Mouse (Mus musculus): ENCODE measurements around the gene Ptpn1.

Gene Ptpn1

GRCm38 (mm10) chr2:167972809-167973208 lies 41.0 kb downstream of the Ptpn1 start:
- DNase-seq (ENCODE audit: low spot score) = no peak

GRCm38 (mm10) chr2:167975746-167976145 lies 43.9 kb downstream of the Ptpn1 start:
- no peak for DNase-seq (ENCODE audit: low spot score)

DNA sequence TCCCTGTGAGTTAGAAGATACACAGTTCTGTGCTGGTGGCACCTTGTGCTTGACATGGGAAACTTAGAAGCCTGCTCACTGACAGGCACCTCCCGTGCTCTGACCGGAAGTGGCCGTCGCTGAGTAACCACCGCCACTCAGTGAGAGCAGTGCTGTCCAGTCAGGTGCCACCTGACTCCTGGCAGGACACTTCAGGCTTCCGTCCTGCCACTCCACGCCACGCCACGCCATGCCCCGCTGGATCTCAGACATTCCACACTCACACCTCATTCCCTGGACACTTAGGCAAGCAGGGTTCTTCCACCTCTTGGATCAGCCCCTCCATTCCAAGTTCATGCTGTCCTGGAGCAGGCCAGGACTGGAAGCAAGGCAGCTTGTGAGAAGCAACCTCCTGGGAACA lies 46.4 kb downstream of the Ptpn1 start:
- DNase-seq (ENCODE audit: low spot score) = no peak

DNA sequence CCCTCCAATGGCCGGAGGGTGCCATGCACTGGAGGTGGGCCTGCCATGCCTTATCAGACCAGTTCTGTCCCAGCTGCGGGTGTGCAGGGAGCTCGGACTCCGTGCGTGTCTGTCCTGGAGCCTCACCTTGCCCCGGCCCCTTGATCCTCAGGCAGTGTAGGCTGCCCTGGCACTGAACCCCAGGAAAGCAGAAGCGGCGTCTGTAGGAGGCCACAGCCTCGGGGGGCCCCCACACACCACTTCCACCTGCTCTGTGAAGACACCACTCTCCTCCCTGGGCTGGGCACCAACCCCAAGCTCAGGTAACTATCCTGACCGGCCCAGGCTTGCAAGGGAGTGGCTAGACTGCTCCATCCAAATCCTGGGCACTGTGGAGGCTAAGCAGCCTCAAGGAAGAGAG lies 48.5 kb downstream of the Ptpn1 start:
- DNase-seq (ENCODE audit: low spot score) = no peak

GRCm38 (mm10) chr2:167982646-167983045 lies 50.8 kb downstream of the Ptpn1 start:
- DNase-seq (ENCODE audit: low spot score) = no peak

DNA sequence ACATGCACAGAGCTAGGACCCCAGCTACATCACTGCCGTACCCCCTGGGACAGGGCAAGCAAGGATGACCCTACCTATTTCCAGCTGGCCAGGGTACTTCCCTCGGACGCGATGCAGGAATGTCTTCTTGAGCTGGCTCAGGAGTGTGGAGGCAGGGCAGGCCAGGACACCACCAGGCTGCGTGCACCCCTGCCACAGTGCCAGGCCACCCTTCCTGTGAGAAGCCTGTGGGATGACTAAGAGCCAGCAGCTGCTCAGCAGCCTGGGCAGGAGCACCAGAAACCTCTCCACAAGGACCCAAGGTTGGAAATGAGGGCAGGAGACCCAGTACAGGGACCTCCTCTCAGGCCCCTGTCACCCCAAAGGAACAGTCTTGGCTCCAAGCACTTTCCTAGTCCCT lies 52.5 kb downstream of the Ptpn1 start:
- no peak for DNase-seq (ENCODE audit: low spot score)

DNA sequence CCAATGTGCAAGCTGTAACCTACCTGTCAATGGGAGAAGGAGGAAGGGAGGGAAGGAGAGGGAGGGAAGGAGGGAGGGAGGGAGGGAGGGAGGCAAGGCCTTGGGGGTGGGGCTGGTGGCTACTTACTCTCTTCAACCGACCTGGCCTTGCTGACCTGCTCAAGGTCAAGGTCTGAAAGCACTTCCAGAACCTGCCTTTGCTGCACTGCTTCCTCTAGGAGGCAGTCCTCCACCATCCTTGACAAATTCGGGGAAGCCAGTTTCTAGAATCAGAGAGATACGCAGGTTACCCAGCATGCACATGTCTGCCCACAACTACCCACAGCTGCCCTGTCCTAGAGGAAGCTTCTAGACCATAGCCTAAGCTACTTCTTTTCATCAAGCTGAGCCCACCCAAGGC lies 53.1 kb downstream of the Ptpn1 start:
- DNase-seq (ENCODE audit: low spot score) = no peak

- DNase-seq (ENCODE audit: low spot score) = no peak
These were observed 54.9 kb downstream of the Ptpn1 start for GRCm38 (mm10) chr2:167986762-167987161.

- DNase-seq (ENCODE audit: low spot score) = no peak
These were observed 55.8 kb downstream of the Ptpn1 start for GRCm38 (mm10) chr2:167987640-167988039.

DNA sequence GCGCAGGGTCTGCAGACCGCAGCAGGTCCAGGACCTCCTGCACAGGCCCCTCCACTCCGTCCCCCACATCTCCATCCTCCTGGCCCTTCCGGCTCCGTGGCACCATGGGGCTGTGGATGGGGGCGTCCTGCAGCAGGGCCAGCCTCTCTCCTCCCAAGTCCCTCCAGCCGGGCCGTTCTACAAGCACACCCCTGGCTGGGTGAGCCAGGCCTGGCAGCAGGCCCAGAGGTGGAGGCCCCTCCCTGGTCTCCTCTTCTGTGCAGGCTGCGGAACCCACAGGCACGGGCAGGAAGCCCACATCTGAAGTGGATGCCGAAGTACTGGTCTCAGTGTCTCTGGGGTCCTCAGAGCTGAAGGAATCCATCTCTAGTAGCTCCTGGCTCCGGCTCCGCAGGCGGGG lies 57.5 kb downstream of the Ptpn1 start:
- no peak for DNase-seq (ENCODE audit: low spot score)

GRCm38 (mm10) chr2:167993260-167993659 lies 61.4 kb downstream of the Ptpn1 start:
- no peak for DNase-seq (ENCODE audit: low spot score)

DNA sequence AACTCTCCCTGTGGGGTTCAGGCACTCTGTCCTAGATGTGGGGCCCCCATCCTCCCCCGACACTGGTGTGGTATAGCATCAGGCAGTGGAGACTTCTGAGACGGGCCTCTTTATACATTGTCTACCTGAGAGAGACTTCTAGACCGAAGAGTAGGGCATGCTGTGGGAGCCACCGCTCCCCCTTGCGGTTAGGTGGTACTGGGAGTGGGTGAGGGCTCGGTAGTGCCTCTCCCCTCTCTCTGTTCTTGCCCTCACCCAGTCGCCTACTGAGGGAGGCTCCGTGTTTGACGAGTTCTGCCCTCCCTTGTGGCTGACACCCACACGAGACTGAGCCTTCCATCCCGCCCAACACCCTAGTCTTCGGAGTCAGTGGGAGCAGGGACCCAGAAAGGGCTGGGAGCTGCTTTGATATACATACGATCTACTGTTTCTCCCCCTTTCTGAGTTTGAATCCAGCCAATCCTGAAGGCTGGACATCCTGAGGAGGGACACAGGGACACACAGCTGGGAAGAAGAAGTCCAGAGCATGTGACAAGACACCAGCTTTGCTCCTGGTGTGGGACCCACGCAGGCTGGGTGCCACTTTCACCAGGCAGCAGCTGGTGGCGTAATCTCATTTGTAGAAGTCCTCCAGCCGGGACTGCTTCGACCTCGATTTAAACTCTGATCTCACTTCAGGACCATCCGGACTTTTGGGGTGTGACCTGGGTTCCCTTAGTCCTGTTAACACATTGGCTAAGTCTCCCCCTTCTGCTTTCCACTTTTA lies 64.2 kb downstream of the Ptpn1 start:
- no peak for DNase-seq (ENCODE audit: low spot score)

DNA sequence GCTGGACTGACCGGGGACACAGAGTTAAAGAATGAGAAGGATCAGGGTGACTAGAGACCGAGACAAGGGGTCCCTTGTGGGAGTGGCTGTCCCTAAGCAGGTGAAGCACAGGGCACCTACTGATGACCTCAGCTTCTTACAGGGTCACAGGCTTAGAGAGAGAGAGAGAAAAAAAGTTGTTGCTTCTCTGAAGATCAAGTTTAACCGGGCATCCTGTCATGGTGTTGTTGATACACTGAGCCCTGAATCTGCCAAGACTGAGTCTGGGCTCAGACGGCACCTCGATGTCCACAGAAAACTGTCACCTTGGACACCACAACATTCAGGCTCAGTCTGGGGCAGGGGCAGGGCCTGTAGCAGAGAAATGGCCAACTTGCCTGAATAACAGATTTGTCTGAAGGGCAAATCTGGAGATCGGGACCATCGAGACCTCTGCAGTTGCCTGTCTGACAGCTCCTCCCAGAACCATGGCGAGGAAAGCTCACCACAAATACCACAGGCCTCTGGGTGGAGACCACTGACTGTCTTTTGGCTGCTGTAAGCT lies 64.9 kb downstream of the Ptpn1 start:
- DNase-seq (ENCODE audit: low spot score) = no peak

DNA sequence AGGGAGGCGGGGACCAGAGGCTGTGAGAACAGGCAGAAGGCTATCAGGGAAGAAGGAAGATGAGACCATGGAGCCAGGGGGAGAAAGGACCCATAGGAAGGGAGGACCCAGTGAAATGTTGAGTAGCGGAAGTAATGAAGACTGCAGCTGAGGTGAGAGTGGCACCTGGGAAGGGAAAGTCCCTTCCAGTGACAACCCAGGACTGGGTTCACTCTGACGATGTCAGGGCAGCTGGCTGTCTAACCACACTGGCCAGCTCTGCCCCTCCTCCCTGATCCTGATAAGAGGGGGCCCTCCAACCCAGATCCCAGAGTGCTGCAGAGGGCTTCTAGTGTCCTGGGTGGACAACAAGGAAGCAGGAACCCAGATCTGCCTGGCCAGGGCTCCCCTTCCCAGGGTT lies 65.7 kb downstream of the Ptpn1 start:
- no peak for DNase-seq (ENCODE audit: low spot score)

GRCm38 (mm10) chr2:167999145-167999743 lies 67.4 kb downstream of the Ptpn1 start:
- DNase-seq (ENCODE audit: low spot score) = no peak

DNA sequence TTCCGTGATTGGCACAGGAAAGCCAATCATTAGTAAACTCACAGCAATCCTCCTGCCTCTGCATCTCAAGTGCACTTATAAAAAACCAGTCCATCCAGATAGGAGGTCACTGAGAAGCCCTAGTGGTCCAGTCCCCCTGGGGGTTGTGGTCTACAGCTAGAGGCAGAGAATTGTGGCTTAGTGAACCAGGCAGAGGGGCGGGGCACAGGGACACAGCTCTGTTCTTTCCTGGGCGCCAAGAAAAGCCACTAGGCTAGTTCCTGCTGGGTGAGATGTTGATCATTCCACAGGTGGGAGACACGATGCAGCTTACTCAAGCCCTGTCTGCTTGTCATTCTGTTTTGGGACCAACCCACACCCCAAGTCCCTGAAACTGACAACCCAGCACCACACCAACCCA lies 70.3 kb downstream of the Ptpn1 start:
- DNase-seq (ENCODE audit: low spot score) = no peak

DNA sequence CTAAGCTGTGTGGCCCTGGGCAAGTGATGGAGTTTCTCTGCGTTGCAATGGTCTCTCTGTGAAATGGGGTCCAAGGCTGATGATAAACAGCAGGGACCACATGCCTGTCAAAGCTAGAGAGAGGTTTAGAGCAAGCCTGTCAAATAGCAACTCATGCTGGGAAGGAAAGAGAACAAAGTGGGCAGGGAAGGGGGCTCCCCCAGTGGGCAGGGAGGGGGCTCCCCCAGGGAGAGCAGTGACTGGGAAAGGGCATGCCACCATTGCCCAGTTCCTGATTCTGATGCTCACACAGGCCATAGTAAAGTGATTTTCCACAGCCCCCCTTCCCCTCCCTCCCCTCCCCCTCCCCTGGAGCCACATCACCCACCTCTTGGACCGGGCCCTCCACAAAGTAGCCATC lies 71.0 kb downstream of the Ptpn1 start:
- no peak for DNase-seq (ENCODE audit: low spot score)

DNA sequence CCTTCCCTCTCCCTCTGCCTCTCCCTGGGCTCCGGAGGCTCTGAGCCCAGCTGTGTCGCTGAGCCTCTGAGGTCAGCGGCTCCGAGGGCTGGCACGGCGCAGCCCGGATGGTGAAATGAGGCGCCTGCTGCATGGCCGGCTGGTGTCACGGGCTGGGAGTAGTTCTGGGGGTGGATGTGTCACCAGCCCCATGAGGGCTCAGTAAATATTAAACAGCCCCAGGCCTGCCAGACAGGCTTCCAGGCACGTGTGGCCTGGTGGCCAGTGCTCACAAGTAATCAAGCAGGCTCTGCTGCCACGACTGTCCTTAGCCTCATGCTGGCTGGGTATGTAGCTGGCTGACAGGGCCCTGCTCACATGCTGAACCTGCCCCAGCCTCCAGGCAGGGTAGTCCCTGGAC lies 71.6 kb downstream of the Ptpn1 start:
- DNase-seq (ENCODE audit: low spot score) = no peak

DNA sequence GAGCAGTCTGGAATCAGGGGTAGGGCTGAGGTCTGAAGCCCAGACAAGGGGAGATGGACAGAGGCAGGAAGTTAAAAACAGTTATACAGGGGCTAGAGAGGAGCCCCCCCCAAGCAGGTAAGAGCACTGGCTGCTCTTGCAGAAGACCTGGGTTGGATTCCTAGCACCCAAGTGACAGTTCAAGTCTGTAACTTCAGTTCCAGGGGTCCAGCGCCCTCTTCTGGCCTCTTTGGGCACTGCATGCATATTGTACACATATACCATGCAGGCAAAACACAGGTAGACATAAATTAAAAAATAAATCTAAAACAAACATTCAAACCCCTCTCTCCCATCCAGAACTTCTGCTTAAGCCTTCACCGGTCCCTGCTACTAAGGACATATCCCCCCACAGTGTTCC lies 72.5 kb downstream of the Ptpn1 start:
- no peak for DNase-seq (ENCODE audit: low spot score)

- DNase-seq (ENCODE audit: low spot score) = no peak
These were observed 73.1 kb downstream of the Ptpn1 start for GRCm38 (mm10) chr2:168005005-168005404.

DNA sequence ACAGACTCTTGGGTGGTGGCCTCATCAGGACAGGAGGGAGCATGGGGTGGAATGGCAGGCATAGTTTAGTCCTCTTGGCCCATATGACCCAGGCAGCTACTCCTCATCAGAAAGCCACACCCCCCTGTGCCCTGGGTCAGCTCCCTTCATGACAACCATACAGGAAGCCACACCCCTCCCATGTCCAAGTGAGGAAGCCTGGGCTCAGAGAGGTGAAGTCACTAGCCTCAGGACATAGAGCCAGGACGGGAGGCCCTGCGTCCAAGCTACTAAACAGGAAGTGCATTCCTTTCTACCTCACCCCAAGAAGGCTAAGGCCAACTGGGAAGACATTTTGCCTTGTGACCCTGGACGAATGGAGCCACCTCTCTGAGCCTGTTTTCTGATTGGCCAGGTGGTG lies 73.8 kb downstream of the Ptpn1 start:
- DNase-seq (ENCODE audit: low spot score) = no peak

GRCm38 (mm10) chr2:168006489-168006888 lies 74.6 kb downstream of the Ptpn1 start:
- no peak for DNase-seq (ENCODE audit: low spot score)

DNA sequence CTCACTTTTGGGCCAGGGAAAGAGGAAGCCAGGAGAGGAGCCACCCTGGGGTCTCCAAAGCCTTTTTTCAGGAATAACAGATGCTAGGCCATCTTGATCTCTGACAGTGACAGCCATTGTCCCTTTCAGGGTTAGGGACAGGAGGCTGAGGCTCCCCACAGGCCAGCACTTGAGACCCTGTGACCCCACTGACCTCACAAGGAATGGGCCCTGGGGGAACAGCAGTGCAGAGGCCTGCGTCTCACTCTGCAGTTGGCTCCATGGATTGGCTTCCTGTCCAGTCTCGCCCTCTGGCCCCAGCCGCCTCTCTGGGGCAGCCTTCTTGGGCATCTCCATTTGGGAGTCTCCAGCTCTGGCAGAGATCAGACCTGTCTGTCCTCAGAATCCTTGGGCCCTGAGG lies 76.3 kb downstream of the Ptpn1 start:
- no peak for DNase-seq (ENCODE audit: low spot score)

All from ovary, postnatal 10 days (tissue).